Mouse (Mus musculus): ENCODE measurements around the gene Dnm3.

GRCm38 (mm10) chr1:162172806-162173205 is 305.0 kb downstream of the Dnm3 start:
- TF ChIP-seq CTCF (conservative IDR thresholded peaks at IDR 0.05; ENCODE audit: insufficient read depth, insufficient read length, low read depth, low read length) (no peak), POLR2A (IDR thresholded peaks at IDR 0.05; ENCODE audit: low read depth, low read length) (no peak)

Data from kidney, adult 2 months (tissue).